Mouse (Mus musculus): ENCODE measurements around the gene Gja5.

- TF ChIP-seq CTCF (IDR thresholded peaks at IDR 0.05; ENCODE audit: borderline replicate concordance, control insufficient read depth, extremely low read depth, insufficient read depth, low read length, poor library complexity) (no peak), POLR2A (IDR thresholded peaks at IDR 0.05; ENCODE audit: control insufficient read depth, extremely low read depth, insufficient read depth, low read length, poor library complexity) (no peak)
These were observed 25.0 kb upstream of the Gja5 start for GRCm38 (mm10) chr3:96879536-96879935.
